Mouse (Mus musculus) forelimb bud, embryonic 11.5 days (tissue): ENCODE results near the gene Sun1.
A peak's percentile ranks its signal among the peaks of the same experiment; 100 is the strongest.

ENCODE experiments used
- DNase-seq: peaks from one replicate; pipeline ENCODE4 v3.0.0-alpha.2; 2012; ENCODE audit warnings: low read depth, low spot score

The Sun1 gene

DNA sequence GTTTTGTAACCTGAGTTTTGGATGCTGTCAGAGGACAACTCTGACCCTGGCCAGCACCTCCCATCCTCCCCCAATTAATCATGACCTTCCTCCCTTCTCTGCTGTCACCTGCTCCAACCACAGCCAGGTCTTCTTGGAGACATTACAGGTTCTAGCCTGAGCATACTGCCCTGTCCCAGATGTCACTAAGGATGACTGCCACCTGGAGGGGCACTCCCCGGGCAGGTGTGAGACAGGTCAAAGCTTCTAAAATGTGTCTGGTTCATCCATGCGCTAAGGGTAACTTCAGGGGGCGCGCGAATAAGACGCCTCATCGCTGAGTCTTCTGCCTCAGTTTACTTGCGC lies 51.3 kb downstream of the Sun1 start:
- DNase-seq: no peak

- DNase-seq: peak; percentile 99
Observed at GRCm38 (mm10) chr5:139252081-139252909, 51.9 kb downstream of the Sun1 start, which contains the start of gene Get4. Get4 (plus strand) TSS chr5:139252324.

GRCm38 (mm10) chr5:139252910-139253245 lies 52.4 kb downstream of the Sun1 start:
- DNase-seq: no peak

DNA sequence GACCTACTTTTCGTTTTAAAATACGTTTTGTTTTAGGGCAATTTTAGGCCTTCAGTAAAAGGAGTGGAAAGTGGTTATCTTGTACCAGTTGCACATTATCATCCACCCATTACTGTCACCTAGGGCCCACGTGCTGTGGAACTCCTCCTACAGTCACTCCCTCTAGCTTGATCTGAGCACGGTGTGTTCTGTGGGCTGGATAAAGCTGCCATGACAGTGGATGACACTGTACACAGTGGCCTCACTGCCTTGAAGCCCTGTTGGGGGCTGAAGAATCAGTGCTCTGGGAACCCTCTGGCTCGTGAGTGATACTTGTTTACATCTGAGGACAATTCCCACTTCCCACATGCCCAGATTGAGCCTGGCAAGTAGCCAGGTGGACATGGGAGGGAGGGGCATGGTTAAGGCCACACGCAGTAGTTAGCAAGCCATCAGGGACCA lies 52.9 kb downstream of the Sun1 start:
- DNase-seq: peak; percentile 13

GRCm38 (mm10) chr5:139254938-139255337 lies 54.5 kb downstream of the Sun1 start:
- DNase-seq: no peak

DNA sequence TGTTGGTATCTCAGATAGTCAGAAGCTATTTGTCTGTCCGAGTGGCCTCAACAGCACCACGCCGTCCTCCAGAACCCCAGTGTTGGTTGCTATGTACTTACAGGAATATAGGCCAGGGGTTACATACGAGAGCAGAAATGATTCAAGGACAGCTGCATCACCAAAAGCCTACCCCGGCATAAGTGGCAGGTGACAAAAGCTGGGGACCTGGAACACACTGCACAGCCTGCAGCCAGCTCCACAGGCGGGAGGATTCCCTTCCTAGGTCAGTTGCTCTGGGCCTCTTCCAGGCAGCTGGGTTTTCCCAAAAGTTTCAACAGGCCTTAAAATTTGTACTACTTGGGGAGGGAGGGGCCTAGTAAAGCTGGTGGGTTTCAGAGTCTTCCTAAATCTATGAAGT lies 55.3 kb downstream of the Sun1 start:
- no peak for DNase-seq

DNA sequence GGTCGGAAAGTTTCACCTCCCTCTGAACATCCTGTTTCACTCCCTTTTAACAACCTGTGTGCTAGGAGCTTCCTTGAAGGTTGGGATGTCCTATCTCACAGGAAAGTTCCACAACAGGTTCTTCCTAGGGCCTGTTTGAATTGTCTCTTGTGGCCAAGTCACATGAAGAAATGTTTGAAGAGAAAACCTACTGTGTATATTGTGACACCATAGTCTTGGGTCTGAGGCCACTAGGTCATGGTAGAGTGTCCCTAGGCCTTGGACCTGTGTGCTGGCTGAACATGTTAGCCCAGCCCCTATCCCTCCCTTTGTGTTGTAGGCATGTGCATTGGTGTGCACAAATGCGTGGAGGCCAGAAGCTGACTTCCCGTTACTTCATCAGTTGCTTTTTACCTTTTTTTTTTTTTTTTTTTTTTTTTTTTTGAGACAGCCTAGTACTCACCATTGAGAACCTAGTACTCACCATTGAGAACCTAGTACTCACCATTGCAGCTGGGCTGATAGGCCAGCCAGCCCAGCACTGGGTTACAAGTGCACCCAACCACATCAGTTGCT lies 55.9 kb downstream of the Sun1 start:
- no peak for DNase-seq

GRCm38 (mm10) chr5:139257265-139257664 lies 56.8 kb downstream of the Sun1 start:
- DNase-seq: no peak

GRCm38 (mm10) chr5:139257818-139258217 lies 57.4 kb downstream of the Sun1 start:
- no peak for DNase-seq

GRCm38 (mm10) chr5:139258371-139259035 lies 58.1 kb downstream of the Sun1 start:
- DNase-seq: no peak

GRCm38 (mm10) chr5:139259853-139260252 lies 59.4 kb downstream of the Sun1 start:
- DNase-seq: no peak

DNA sequence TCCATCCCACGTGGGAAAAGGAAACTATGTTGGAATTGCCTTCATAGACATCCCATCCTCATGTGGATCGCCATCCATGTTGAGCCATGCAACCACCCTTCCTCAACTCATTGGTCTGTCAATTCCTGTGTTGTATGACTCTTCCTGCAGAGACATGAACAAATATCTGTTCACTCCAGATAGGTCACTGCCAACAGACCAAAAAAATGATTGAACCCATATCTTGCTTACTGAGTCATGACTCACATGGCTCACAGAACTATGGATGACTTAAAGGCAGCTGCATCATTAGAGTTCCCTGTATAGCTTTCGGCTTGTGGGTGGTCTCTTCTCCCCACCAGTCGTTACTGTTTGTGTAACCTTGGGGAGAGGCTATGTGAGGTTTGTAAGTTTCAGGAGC lies 61.0 kb downstream of the Sun1 start:
- DNase-seq: no peak

- no peak for DNase-seq
Observed at GRCm38 (mm10) chr5:139267661-139268060, 67.2 kb downstream of the Sun1 start.

- no peak for DNase-seq
Observed at GRCm38 (mm10) chr5:139270806-139271521, 70.5 kb downstream of the Sun1 start.

- DNase-seq: no peak
Observed at GRCm38 (mm10) chr5:139271994-139272554, 71.6 kb downstream of the Sun1 start.

DNA sequence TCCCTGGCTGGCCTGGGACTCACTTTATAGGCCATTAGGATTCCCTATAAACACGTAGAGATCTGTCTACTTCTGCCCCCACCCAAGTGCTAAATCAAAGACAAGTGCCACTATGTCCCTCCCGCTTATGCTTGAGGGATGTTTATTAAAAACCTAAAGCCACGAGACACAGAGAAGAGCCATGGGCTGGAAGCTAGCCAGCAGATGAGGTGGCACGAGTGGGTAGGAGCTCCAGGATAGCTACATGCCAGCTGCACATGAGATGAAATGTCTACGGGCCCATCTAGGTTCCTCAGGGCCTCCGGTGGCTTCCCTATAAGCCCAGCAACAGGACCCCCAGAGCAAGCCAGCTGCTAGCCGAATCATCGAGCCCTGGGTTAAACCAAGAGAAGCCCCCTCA lies 76.8 kb downstream of the Sun1 start:
- no peak for DNase-seq

- DNase-seq: no peak
Observed at GRCm38 (mm10) chr5:139281373-139282112, 81.1 kb downstream of the Sun1 start.

DNA sequence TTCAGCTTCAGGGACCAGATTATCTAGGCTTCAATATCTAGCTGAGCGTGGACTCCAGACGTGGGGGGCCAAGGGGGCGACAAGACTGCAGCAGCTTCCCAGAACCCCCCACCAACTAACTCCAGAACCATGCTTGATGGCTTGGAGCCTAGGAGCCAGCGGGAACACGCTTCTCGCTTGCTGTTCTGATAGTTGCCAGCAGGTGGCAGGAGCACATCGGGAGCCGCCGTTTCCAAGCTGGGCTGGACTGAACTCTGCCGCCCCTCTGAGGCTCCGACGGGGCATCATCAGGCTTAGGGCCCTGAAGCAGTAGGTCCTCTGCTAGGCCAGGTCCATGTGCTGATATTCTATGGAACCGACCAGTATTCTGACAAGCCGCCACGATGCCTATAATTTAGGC lies 81.8 kb downstream of the Sun1 start:
- peak; percentile 75 for DNase-seq

- no peak for DNase-seq
Observed at GRCm38 (mm10) chr5:139283460-139284180, 83.2 kb downstream of the Sun1 start.

DNA sequence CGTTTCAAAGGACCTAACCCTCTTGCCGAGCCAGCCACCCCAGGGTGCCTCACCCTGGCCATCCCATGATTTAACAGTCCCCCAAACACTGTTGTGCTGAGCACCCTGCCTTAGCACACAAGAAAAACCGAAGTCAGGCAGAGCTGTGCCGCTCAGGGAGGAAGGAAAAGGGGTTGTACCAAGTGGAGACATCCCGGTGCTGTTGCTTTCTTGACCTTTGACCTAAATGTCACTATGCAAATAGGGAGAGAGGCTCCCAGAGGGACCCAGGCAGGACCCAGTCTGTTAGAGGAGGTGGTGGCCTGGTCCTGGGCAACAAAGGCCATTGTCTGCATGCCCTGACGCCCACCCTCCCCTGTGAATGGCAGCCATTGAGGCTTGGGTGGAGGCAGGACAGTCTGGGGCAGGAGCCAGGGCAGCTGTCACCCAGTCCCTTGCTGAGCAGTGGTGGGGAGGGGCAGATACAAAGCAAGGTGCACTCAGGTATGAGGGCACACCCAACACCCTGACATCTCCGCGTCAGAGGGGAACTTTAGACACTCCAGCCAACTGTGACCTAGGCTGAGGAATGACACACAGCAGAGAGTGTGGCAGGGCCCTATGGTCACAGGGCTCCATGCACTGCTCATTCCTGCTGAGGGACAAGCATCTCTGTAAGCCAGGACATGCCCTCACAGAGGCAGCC lies 85.1 kb downstream of the Sun1 start:
- no peak for DNase-seq
